Mouse (Mus musculus): ENCODE measurements around the gene Olfr324.

The Olfr324 gene

GRCm38 (mm10) chr11:58594814-58595213, at the start of gene Olfr324:
TSS of gene Olfr324 (plus strand) at chr11:58595114.
- in situ Hi-C loops (cut with MboI; ENCODE audit: low pct_unique_long_range_greater_than_20kb in 1 of 2, low sequenced_read_pairs in 2 of 2, unreplicated experiment in 1 of 2), result no loop called here

DNA sequence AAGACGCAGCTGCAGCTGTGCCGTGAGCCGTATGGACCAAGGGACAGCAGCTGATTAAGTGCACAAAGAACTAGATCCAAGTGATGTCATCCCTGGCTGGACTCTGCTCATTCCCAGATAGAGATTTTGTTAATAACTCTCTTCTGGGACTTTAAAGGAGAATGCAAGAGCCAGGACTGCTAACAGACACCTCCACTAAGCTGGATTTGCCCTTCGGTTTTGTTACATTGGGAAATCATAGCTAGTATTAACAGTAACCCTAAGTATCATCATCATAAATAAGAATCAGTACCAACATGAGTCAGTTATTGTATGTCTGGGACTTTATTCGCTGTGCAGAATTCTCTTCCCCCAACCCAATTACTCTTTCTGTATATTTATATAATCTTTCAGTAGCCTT, 48.6 kb upstream of the Olfr324 start, which contains the start of gene Olfr329-ps:
Olfr329-ps (minus strand) TSS at position 101 of the 400 bp plus-strand sequence.
- in situ Hi-C loops (cut with MboI; ENCODE audit: low pct_unique_long_range_greater_than_20kb in 1 of 2, low sequenced_read_pairs in 2 of 2, unreplicated experiment in 1 of 2), result no loop called here

DNA sequence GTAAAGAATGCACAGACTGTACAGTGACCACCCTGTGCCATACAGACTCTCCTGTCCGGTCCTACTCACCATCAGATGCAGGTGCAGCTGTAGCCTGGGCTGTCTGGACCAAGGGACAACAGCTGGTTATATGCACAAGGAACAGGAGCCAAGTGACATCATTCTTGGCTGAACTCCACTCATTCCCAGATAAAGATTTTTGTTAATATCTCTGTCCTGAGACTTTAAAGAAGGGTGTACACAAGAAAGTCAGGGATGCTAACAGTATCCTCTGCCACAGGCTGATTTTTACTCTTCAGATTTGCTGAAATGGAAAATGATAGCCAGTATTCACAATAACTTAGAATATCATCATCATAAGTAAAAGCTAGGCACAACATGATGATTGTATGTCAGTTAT, 39.4 kb upstream of the Olfr324 start, which contains the start of gene Olfr328:
Olfr328 (minus strand) TSS at position 101 of the 400 bp plus-strand sequence.
- in situ Hi-C loops (cut with MboI; ENCODE audit: low pct_unique_long_range_greater_than_20kb in 1 of 2, low sequenced_read_pairs in 2 of 2, unreplicated experiment in 1 of 2), result no loop called here

- in situ Hi-C loops (cut with MboI; ENCODE audit: low pct_unique_long_range_greater_than_20kb in 1 of 2, low sequenced_read_pairs in 2 of 2, unreplicated experiment in 1 of 2), result no loop called here
These were observed 24.5 kb upstream of the Olfr324 start, which contains the start of gene Olfr224 for GRCm38 (mm10) chr11:58570405-58570804. TSS of gene Olfr224 (minus strand) at chr11:58570553.

GRCm38 (mm10) chr11:58577430-58577829, 17.5 kb upstream of the Olfr324 start, which contains the start of gene Olfr325:
TSS of gene Olfr325 (plus strand) at chr11:58577730.
- in situ Hi-C loops (cut with MboI; ENCODE audit: low pct_unique_long_range_greater_than_20kb in 1 of 2, low sequenced_read_pairs in 2 of 2, unreplicated experiment in 1 of 2), result no loop called here

DNA sequence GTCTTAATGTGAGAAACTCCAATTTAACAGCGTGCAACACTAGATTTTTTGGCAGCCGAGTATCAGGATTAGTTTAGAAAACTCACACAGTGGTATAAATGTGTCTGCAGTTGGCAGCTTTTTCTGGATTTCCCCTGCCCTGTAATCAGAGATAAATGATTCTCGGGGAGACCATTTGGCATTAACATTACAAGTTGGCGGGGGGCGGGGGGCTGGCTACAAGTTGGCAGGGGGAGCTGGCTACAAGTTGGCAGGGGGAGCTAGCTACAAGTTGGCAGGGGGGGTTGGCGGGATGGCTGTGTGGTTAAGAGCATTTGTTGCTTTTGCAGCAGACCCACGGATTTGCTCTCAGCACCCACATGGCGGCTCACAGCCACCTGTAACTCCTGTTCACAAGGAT, 16.3 kb upstream of the Olfr324 start:
- in situ Hi-C loops (cut with MboI; ENCODE audit: low pct_unique_long_range_greater_than_20kb in 1 of 2, low sequenced_read_pairs in 2 of 2, unreplicated experiment in 1 of 2), result no loop called here

GRCm38 (mm10) chr11:58587898-58588348, 7.0 kb upstream of the Olfr324 start:
- in situ Hi-C loops (cut with MboI; ENCODE audit: low pct_unique_long_range_greater_than_20kb in 1 of 2, low sequenced_read_pairs in 2 of 2, unreplicated experiment in 1 of 2), result no loop called here

DNA sequence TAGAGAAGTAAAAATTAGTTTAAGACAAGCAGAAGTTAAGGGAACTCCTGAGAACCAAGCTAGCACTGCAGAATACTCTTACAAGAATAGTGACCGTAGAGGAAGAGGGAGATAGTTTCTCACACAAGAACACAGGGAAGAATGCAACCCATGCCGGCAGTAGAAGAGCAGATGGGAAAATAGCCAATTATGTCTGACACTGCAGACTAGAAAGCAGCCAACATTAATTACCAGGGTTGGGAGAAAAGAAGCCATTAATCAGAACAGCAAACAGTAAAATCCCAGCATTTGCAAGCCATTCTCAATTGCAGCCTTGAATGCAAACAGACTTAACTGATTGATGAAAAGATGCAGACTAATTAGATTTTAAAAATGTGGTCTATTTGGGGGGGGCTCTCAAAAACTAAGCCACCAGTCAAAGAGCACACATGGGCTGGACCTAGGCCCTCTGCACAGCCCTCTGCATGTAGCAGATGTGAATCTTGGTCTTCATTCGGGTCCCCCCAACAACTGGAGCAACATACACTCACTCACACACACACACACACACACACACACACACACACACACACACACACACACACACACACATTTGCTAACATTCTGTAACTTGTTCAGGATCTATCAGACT, 6.2 kb upstream of the Olfr324 start:
- in situ Hi-C loops (cut with MboI; ENCODE audit: low pct_unique_long_range_greater_than_20kb in 1 of 2, low sequenced_read_pairs in 2 of 2, unreplicated experiment in 1 of 2), result no loop called here

- in situ Hi-C loops (cut with MboI; ENCODE audit: low pct_unique_long_range_greater_than_20kb in 1 of 2, low sequenced_read_pairs in 2 of 2, unreplicated experiment in 1 of 2), result no loop called here
These were observed 2.9 kb downstream of the Olfr324 start for GRCm38 (mm10) chr11:58597837-58598236.

- in situ Hi-C loops (cut with MboI; ENCODE audit: low pct_unique_long_range_greater_than_20kb in 1 of 2, low sequenced_read_pairs in 2 of 2, unreplicated experiment in 1 of 2), result no loop called here
These were observed 7.1 kb downstream of the Olfr324 start for GRCm38 (mm10) chr11:58602062-58602461.

DNA sequence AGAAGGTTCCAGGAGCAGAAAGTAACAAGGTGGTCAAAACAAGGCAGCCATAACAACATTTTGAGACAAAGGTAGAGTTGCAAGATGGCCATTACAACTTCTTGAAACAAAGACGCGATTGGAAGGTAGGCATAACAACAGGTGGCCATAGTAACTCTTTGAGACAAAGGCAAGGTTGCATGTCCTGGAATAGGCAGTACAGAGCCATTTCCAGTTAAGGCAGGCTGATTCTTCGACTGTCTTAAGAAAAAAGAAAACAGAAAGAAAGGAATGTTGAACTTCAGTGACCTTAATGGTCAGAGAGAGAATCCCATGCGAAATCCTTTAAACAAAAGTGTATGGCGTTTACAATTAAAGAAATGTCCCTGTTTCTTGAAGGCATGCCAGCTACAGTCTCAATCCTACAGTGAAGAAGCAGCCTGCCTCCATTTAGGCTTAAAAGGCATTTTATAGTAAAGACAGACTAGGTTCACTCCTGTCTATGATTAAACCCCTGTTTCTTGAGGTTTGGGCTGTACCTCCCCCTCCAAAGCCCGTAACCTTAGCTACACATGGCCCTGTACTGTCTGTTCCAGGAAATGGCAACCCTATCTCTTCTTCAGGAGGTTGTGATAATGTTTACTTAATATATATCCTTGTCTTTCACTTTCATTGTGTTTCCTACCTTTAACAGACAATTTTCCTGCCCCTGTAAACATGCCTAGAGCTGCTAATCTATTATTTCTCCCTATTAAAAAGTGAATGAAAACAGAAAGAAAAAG, 8.1 kb downstream of the Olfr324 start:
- in situ Hi-C loops (cut with MboI; ENCODE audit: low pct_unique_long_range_greater_than_20kb in 1 of 2, low sequenced_read_pairs in 2 of 2, unreplicated experiment in 1 of 2), result no loop called here

GRCm38 (mm10) chr11:58604688-58605087, 9.8 kb downstream of the Olfr324 start:
- in situ Hi-C loops (cut with MboI; ENCODE audit: low pct_unique_long_range_greater_than_20kb in 1 of 2, low sequenced_read_pairs in 2 of 2, unreplicated experiment in 1 of 2), result no loop called here

GRCm38 (mm10) chr11:58605228-58605627, 10.3 kb downstream of the Olfr324 start:
- in situ Hi-C loops (cut with MboI; ENCODE audit: low pct_unique_long_range_greater_than_20kb in 1 of 2, low sequenced_read_pairs in 2 of 2, unreplicated experiment in 1 of 2), result no loop called here

- in situ Hi-C loops (cut with MboI; ENCODE audit: low pct_unique_long_range_greater_than_20kb in 1 of 2, low sequenced_read_pairs in 2 of 2, unreplicated experiment in 1 of 2), result no loop called here
These were observed 11.4 kb downstream of the Olfr324 start for GRCm38 (mm10) chr11:58606177-58606919.

GRCm38 (mm10) chr11:58607030-58607429, 12.1 kb downstream of the Olfr324 start:
- in situ Hi-C loops (cut with MboI; ENCODE audit: low pct_unique_long_range_greater_than_20kb in 1 of 2, low sequenced_read_pairs in 2 of 2, unreplicated experiment in 1 of 2), result no loop called here

DNA sequence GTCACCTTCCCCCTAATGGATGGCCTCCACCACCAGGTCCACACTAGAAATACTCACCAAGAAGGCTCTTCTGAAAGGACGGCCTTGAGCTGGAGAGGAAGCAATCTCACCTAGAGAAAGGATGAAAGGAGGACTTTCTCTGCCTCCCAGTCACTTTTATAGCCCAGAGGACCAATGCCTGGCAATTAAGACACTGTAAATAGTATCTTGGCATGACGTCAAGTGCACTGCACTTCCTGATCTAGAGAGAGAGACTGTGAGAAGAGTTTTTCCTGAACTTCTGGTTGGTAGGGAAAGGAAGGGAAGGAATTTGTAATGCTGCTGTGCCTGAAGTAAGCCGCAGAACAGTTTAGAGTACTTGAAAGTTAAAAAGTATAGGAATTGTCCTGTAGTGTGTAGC, 18.4 kb downstream of the Olfr324 start:
- in situ Hi-C loops (cut with MboI; ENCODE audit: low pct_unique_long_range_greater_than_20kb in 1 of 2, low sequenced_read_pairs in 2 of 2, unreplicated experiment in 1 of 2), result no loop called here

DNA sequence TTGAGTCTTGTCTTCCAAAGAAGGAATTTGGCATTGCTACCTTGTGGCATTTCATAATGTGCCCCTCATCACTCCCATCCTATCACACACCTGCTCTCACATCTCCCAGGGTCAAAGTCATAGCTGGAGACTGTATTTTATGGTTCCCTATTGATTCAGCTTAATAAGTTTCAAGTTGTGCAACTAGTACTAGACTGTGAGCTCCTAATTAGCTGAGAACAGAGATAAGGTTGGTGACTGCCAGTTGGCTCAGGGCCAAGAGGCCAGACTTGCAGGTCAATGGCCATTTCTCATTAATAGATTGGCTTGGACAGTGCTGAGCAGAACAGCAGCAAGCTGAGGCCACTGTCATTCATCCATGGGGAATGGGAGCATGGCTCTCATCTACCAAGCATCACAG, 19.6 kb downstream of the Olfr324 start:
- in situ Hi-C loops (cut with MboI; ENCODE audit: low pct_unique_long_range_greater_than_20kb in 1 of 2, low sequenced_read_pairs in 2 of 2, unreplicated experiment in 1 of 2), result no loop called here

DNA sequence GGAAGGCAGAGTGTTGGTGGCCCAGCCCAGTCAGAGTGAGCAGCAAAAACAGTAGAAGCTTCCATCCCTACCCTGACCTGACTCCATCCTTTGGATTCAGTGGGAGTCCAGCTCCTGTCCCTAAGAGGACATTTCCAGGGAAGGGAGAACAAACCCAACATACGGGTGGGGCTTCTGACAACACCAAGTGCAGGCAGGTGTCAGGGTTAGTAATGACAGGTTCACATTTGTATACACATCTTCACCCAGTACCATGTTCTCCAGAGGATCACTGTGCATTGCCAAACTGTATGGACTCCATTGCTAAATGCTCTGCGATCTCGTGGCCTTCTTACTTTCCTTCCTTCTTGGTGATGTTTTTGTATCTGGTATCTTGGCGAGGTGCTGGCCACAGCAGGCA, 21.1 kb downstream of the Olfr324 start, which contains the start of gene 2210407C18Rik:
2210407C18Rik (minus strand) TSS at position 101 of the 400 bp plus-strand sequence.
- in situ Hi-C loops (cut with MboI; ENCODE audit: low pct_unique_long_range_greater_than_20kb in 1 of 2, low sequenced_read_pairs in 2 of 2, unreplicated experiment in 1 of 2), result no loop called here

DNA sequence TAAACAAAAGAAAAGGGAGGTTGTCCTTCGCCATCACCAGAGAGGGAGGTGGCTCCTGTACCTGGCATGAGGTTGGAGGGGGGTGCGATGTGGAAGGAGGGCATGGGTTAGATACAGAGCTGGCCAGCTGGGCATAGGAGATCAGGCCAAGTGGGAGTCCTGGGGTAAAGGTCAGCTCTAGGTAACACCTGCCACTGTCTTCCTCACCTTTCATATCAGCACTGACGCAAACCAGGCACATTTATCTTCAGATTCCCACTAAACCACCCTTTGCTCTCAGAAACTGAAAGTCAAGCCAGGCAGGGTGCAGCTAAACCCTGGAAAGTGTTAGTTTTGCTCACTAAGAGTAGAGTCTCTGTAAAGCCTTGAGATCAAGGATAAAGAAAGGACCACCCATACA, 23.5 kb downstream of the Olfr324 start:
- in situ Hi-C loops (cut with MboI; ENCODE audit: low pct_unique_long_range_greater_than_20kb in 1 of 2, low sequenced_read_pairs in 2 of 2, unreplicated experiment in 1 of 2), result no loop called here
